Mouse (Mus musculus) embryonic fibroblast, embryonic 13.5 days (primary cell): Measurements from ENCODE around the gene Mcpt2.

Source experiments
- CTCF ChIP-seq: IDR thresholded peaks from 2 replicates; pipeline ENCODE4 v1.5.1; 2011; ENCODE audit warnings: mild to moderate bottlenecking, control low read depth, low read length, moderate library complexity, borderline replicate concordance; ENCODE audit not compliant: insufficient read depth
- POLR2A ChIP-seq: IDR thresholded peaks from 2 replicates; pipeline ENCODE4 v1.6.1; 2011; ENCODE audit warnings: low read depth, mild to moderate bottlenecking, control low read depth, low read length, moderate library complexity

- no peak for TF ChIP-seq POLR2A
- no peak for TF ChIP-seq CTCF
These were observed 7.4 kb upstream of the Mcpt2 start for GRCm38 (mm10) chr14:56034433-56034832.
